Mouse (Mus musculus): Measurements from ENCODE around the gene Nsmce3.

DNA sequence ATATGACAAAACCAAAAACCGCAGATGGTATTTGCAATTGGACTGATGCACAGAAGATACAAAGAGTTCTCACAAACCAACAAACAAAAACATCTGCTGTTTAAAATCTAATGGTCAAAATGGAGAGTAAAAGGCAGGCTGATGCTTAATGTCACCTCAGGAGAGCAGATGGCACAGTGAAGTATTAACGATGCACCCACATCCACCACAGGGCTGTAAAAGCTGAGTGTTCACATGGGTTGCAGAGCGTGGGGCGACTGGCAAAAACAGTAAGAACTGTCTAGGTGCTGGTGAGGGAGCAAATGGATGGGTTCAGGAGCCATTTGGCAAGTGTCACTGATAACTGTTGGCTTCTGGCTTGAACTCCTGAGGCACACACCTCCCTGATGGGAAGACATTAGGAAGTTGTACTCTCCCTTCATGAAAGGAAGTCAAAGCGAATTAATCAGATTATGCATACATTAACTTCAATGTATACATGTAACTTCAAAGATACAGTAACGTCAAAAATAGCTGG lies 3.2 kb downstream of the Nsmce3 start:
- TF ChIP-seq CTCF (IDR thresholded peaks at IDR 0.05; ENCODE audit: control insufficient read depth, insufficient read depth, low read length) (no peak), POLR2A (IDR thresholded peaks at IDR 0.05; ENCODE audit: borderline replicate concordance, control insufficient read depth, low read depth, low read length) (no peak)

All from bone marrow, adult 2 months (tissue).